Mouse (Mus musculus): ENCODE measurements around the gene 9030612E09Rik. TPM values are rescaled to one million over a fixed set of nuclear protein-coding genes. Genes with fewer than 3 reads are reported as not detected.

9030612E09Rik gene
- polyA plus RNA-seq, 1 experiment from 2014 or later: not detected

DNA sequence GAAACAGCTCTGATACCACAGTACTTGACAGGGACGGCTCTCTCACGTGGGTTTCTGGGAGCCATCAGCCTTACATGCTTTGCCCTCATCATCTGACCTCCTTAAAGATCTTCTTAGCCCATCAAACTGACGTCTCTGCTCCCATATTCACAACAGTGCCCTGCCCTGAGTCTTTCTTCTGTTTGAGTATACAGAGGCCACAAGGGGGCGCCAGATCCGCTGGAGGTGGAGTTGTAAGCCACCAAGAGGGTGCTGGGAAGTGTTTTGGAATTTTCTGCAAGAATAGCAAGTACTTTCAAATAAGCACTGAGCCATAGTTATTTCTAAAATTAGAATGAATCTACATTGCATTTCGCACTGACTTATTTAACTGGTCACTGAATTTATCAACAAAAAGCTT is 37.4 kb downstream of the 9030612E09Rik start:
- ATAC-seq (ENCODE audit: low read depth) (no peak), DNase-seq (peak; percentile 27)
- no peak overlapping the region for H3K4me3 ChIP-seq (replicated peaks)
- no peak overlapping the region for H3K27ac ChIP-seq
- no peaks in the 10 kb centered on the region for H3K9me3 ChIP-seq (replicated peaks)
- no peaks in the 10 kb centered on the region for H3K36me3 ChIP-seq
- H3K4me1 ChIP-seq (replicated peaks): no peaks in the 10 kb centered on the region
- no peaks in the 10 kb centered on the region for H3K27me3 ChIP-seq
- no peak overlapping the region for H3K4me2 ChIP-seq
- H3K9ac ChIP-seq: no peak overlapping the region
- WGBS (ENCODE audit: insufficient replicate concordance): 26% methylated on average over 6 of the region's 6 CpGs

DNA sequence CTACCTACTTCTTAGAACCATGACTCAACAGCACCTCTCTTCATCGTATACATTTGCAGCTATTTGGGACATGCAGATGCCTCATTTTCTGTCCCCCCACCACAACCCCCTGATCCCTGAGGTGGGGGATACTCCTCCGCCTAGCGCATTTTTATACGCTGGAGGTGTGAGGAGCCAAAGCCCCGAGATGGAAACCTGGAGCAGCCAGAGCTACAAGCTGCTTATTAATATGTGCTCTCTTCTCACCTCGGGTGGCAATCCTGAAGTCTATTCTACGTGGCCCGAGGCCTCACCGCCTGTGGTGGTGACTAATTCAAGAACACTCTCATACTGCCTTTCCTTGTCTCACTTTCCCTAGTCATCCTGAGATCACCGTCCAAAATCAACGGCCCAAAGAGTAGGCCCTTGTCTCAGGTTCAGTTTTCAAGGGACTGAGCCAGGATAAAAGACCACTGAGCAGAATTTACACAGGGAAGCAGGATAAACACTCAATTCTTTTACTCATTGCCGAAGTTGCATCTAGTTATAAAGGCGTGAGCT is 42.9 kb downstream of the 9030612E09Rik start:
- 81% methylated on average over 13 of the region's 13 CpGs for WGBS (ENCODE audit: insufficient replicate concordance)
- no peak for ATAC-seq (ENCODE audit: low read depth)
- Histone ChIP-seq H3K27ac (no peak overlapping the region), H3K4me3 (replicated peaks) (no peak overlapping the region), H3K4me2 (no peak overlapping the region), H3K4me1 (replicated peaks) (peaks cover 16% of the 10 kb centered on the region), H3K9ac (no peak overlapping the region), H3K36me3 (no peaks in the 10 kb centered on the region), H3K27me3 (no peaks in the 10 kb centered on the region), H3K9me3 (replicated peaks) (no peaks in the 10 kb centered on the region)
- no peak for DNase-seq

DNA sequence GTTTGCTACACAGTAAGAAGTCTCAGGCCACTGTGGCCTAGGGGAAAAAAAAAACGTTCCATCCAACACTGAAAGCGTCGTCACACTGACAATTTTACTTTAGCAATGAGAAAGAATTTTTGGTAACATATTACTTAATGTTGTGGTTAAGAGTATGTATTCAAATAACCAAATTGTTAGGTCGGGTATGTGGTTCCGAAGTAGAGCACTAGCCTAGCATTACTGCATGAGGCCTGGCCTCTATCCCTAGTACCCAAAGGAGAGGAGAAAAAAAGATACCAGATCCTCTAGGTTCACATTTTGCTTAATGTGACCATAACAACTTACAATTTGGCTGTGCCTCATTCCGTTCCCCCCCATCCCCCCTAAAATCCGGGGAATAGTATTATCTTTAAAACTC is 46.0 kb downstream of the 9030612E09Rik start:
- ATAC-seq (ENCODE audit: low read depth): no peak
- Histone ChIP-seq H3K36me3 (no peaks in the 10 kb centered on the region), H3K27ac (peak overlapping the region; percentile 86), H3K4me3 (replicated peaks) (peak overlapping the region; percentile 85), H3K9ac (peak overlapping the region; percentile 94), H3K9me3 (replicated peaks) (no peaks in the 10 kb centered on the region), H3K4me2 (peak overlapping the region; percentile 91), H3K27me3 (no peaks in the 10 kb centered on the region), H3K4me1 (replicated peaks) (peaks cover 25% of the 10 kb centered on the region)
- WGBS (ENCODE audit: insufficient replicate concordance): 13% methylated on average over 7 of the region's 7 CpGs
- DNase-seq: no peak

DNA sequence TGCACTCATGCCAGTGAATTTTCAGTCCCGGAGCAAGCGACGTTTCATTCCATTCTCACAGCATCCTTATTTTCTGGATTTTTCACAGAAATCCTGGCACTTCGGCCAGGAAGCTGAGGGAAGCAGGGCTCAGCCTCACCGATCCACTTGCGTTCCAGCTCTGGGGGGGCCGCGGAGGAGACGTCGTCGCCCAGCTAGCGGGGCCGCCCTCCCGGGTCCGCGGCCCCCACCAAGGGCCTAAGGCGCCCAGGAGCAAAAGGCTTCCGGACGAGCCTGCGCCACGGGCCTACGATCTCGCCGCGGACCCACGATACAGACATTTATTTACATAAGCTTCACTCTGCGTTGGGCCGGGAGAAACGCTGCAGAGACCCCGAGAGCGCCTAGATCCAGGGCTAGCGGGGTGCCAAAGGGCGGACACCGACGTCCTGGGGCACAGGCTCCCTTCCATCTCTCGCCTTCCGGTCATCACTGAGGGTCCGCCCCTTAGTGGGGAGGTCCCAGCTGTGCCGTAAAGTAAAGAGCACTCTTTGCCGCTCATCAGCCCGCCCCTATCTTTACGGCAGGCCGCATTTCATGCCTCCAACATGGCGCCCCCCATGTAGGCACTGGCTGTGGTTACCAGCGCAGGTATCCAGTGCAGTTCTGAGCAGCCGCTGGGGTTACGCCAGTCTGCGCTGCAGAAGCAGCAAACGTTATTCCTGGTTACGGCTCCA is 46.6 kb downstream of the 9030612E09Rik start, which contains the start of gene Pdss2:
Gene Pdss2, plus strand, starts transcription at position 577 of the 716 bp plus-strand sequence.
- peak within 1 kb of the TSS; percentile 94 for H3K9ac ChIP-seq
- ATAC-seq (ENCODE audit: low read depth): peak; percentile 98
- H3K36me3 ChIP-seq: no peaks in the 10 kb centered on the region
- no peaks in the 10 kb centered on the region for H3K27me3 ChIP-seq
- peak within 1 kb of the TSS; percentile 91 for H3K4me2 ChIP-seq
- peak within 1 kb of the TSS; percentile 85 for H3K4me3 ChIP-seq (replicated peaks)
- peaks cover 31% of the 10 kb centered on the region for H3K4me1 ChIP-seq (replicated peaks)
- H3K27ac ChIP-seq: peak within 1 kb of the TSS; percentile 86
- H3K9me3 ChIP-seq (replicated peaks): no peaks in the 10 kb centered on the region
- DNase-seq: peak; percentile 93
- WGBS (ENCODE audit: insufficient replicate concordance): under 1% methylated on average over 50 of the region's 50 CpGs

DNA sequence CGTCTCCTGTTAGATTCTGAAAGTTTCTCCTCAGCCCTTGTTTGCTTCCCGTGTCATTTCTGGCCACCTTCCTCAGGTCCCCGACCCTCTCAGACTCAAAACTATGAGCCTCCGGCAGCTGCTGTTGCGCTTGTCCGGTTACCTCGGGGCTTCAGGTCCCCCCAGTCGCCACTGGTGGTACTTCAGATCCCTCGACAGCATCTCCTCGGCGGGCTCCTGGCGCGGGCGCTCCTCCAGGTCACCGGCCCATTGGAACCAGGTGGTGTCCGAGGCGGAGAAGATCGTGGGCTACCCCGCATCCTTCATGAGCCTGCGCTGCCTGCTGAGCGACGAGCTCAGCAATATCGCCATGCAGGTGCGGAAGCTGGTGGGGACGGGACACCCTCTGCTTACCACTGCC is 47.2 kb downstream of the 9030612E09Rik start:
- peaks cover 37% of the 10 kb centered on the region for H3K4me1 ChIP-seq (replicated peaks)
- no peaks in the 10 kb centered on the region for H3K36me3 ChIP-seq
- peak; percentile 37 for ATAC-seq (ENCODE audit: low read depth)
- 1% methylated on average over 25 of the region's 25 CpGs for WGBS (ENCODE audit: insufficient replicate concordance)
- H3K4me3 ChIP-seq (replicated peaks): peak overlapping the region; percentile 85
- no peaks in the 10 kb centered on the region for H3K9me3 ChIP-seq (replicated peaks)
- peak overlapping the region; percentile 94 for H3K9ac ChIP-seq
- peak overlapping the region; percentile 86 for H3K27ac ChIP-seq
- no peak for DNase-seq
- no peaks in the 10 kb centered on the region for H3K27me3 ChIP-seq
- H3K4me2 ChIP-seq: peak overlapping the region; percentile 91

DNA sequence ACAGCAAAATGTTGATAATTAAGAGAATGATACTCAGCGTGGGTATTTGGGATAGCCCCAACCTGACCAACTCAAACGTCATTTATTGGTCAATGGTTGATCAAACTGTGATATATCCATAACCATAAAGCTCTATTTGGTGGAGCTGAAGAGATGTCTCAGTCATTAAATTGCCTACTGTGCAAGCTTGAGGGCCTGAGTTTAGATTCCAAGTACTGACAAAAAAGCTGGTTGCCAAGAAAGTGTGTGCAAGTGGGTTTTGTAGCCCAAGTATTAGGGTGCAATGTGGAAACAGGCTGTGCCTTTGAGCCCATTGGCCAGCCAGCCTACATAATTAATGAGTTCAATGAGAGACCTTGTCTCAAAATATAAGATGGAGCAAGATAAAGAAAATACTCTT is 48.9 kb downstream of the 9030612E09Rik start:
- H3K4me2 ChIP-seq: no peak overlapping the region
- no peaks in the 10 kb centered on the region for H3K36me3 ChIP-seq
- H3K9ac ChIP-seq: no peak overlapping the region
- no peak overlapping the region for H3K27ac ChIP-seq
- no peak overlapping the region for H3K4me3 ChIP-seq (replicated peaks)
- peaks cover 43% of the 10 kb centered on the region for H3K4me1 ChIP-seq (replicated peaks)
- ATAC-seq (ENCODE audit: low read depth): no peak
- H3K27me3 ChIP-seq: no peaks in the 10 kb centered on the region
- no peak for DNase-seq
- WGBS (ENCODE audit: insufficient replicate concordance): 74% methylated on average over 2 of the region's 2 CpGs
- no peaks in the 10 kb centered on the region for H3K9me3 ChIP-seq (replicated peaks)

Other genes starting within 250 kb of the 9030612E09Rik start
- gene Sobp, start 174 bp upstream of the 9030612E09Rik start, polyA plus RNA-seq (2015; fragmentation: Nextera tagmentation; extraction: Ambion mirVana): 0.02 and 0.03 TPM in 2 replicates
- 9.0 and 10.5 TPM in 2 replicates for gene Pdss2, start 46.8 kb downstream of the 9030612E09Rik start, polyA plus RNA-seq (2015; fragmentation: Nextera tagmentation; extraction: Ambion mirVana)